9 mouse cellular contexts compared by ENCODE assay signal in genomic region chr11:97343175-97343574, GRCm38 (mm10). TPM values are rescaled to one million over a fixed set of nuclear protein-coding genes. Genes with fewer than 3 reads are reported as not detected.
DNase-seq lines count a peak whose midpoint lies in the region; ATAC-seq and TF ChIP-seq lines count a peak whose summit lies in the region.
"Had no signal": no experiment of that assay in that cellular context is flagged by ENCODE, and none has a peak within 500 bp of the region (broad histone marks: within the 10 kb centered on the region; RNA-seq: fewer than 3 reads in every experiment).

No protein-coding gene starts in this region.

- no peak overlapping the region for H3K4me3 ChIP-seq in lung, postnatal 0 days (ENCODE audit: low read depth, low read length)
- no peak overlapping the region for H3K4me3 ChIP-seq in intestine, embryonic 15.5 days (replicated peaks)
- peak overlapping the region; percentile 87 for H3K4me3 ChIP-seq in megakaryocyte, embryonic 14.5 days (replicated peaks)
- H3K4me3 ChIP-seq in forebrain, embryonic 16.5 days (replicated peaks; ENCODE audit: low read length): no peak overlapping the region
- H3K4me3 ChIP-seq: limb, embryonic 12.5 days had no signal

- no peak for TF ChIP-seq EP300 in lung, postnatal 0 days (IDR thresholded peaks at IDR 0.05)

- no peaks in the 10 kb centered on the region for H3K9me3 ChIP-seq in lung, postnatal 0 days (ENCODE audit: low read length)
- no peaks in the 10 kb centered on the region for H3K9me3 ChIP-seq in intestine, embryonic 15.5 days
- H3K9me3 ChIP-seq in megakaryocyte, embryonic 14.5 days: peaks cover under 1% of the 10 kb centered on the region; the same call in 1 of the 2 replicates
- no peaks in the 10 kb centered on the region for H3K9me3 ChIP-seq in forebrain, embryonic 16.5 days (ENCODE audit: control insufficient read depth, low read length)
- H3K9me3 ChIP-seq: limb, embryonic 12.5 days had no signal

- no peak overlapping the region for H3K27ac ChIP-seq in lung, postnatal 0 days (ENCODE audit: low read length)
- H3K27ac ChIP-seq in intestine, embryonic 15.5 days: no peak overlapping the region
- H3K27ac ChIP-seq in forebrain, embryonic 16.5 days (ENCODE audit: low read length): no peak overlapping the region
- H3K27ac ChIP-seq: limb, embryonic 12.5 days had no signal

- no peak for ATAC-seq in lung, postnatal 0 days
- ATAC-seq in intestine, embryonic 15.5 days: no peak
- ATAC-seq in forebrain, embryonic 16.5 days: no peak

- no peaks in the 10 kb centered on the region for H3K36me3 ChIP-seq in lung, postnatal 0 days (ENCODE audit: insufficient read depth, low read length)
- no peaks in the 10 kb centered on the region for H3K36me3 ChIP-seq in intestine, embryonic 15.5 days
- H3K36me3 ChIP-seq in megakaryocyte, embryonic 14.5 days (replicated peaks; ENCODE audit: low read length): no peaks in the 10 kb centered on the region
- no peaks in the 10 kb centered on the region for H3K36me3 ChIP-seq in forebrain, embryonic 16.5 days (ENCODE audit: control insufficient read depth, insufficient read depth)
- H3K36me3 ChIP-seq: limb, embryonic 12.5 days had no signal

- no peaks in the 10 kb centered on the region for H3K27me3 ChIP-seq in lung, postnatal 0 days (replicated peaks; ENCODE audit: insufficient read depth, low read length)
- H3K27me3 ChIP-seq in intestine, embryonic 15.5 days (replicated peaks): no peaks in the 10 kb centered on the region
- peaks cover 55% of the 10 kb centered on the region for H3K27me3 ChIP-seq in megakaryocyte, embryonic 14.5 days (replicated peaks)
- H3K27me3 ChIP-seq in forebrain, embryonic 16.5 days (replicated peaks; ENCODE audit: control insufficient read depth, insufficient read depth, low read length): no peaks in the 10 kb centered on the region

- H3K9ac ChIP-seq in lung, postnatal 0 days (replicated peaks; ENCODE audit: low read depth): no peak overlapping the region
- no peak overlapping the region for H3K9ac ChIP-seq in intestine, embryonic 15.5 days
- no peak overlapping the region for H3K9ac ChIP-seq in forebrain, embryonic 16.5 days (replicated peaks; ENCODE audit: low read depth, low read length)
- H3K9ac ChIP-seq: limb, embryonic 12.5 days had no signal

- no peak for TF ChIP-seq CTCF in lung, postnatal 0 days (IDR thresholded peaks at IDR 0.05)

- DNase-seq in lung, postnatal 0 days (ENCODE audit: low spot score): no peak
- no peak for DNase-seq in lung, postnatal 14 days
- no peak for DNase-seq in embryo, embryonic 10 days (ENCODE audit: low spot score)
- no peak for DNase-seq in frontal cortex, postnatal 10 days (ENCODE audit: low spot score in 2 of 2)
- no peak for DNase-seq in layer of hippocampus, postnatal 10 days (ENCODE audit: low spot score in 2 of 2)

- peak overlapping the region; percentile 46 for H3K4me2 ChIP-seq in lung, postnatal 0 days (replicated peaks; ENCODE audit: low read depth, low read length)
- H3K4me2 ChIP-seq in intestine, embryonic 15.5 days (replicated peaks): peak overlapping the region; percentile 43; the same call in 1 of the 2 replicates
- no peak overlapping the region for H3K4me2 ChIP-seq in forebrain, embryonic 16.5 days (ENCODE audit: low read length)

- 28% methylated on average over 6 of the region's 8 CpGs for WGBS in lung, postnatal 0 days
- WGBS in intestine, embryonic 15.5 days: 39% methylated on average over 6 of the region's 8 CpGs
- 40% methylated on average over 8 of the region's 8 CpGs for WGBS in forebrain, embryonic 16.5 days

- H3K4me1 ChIP-seq in lung, postnatal 0 days (ENCODE audit: insufficient read depth, low read depth, low read length): no peaks in the 10 kb centered on the region
- H3K4me1 ChIP-seq in intestine, embryonic 15.5 days (replicated peaks): peaks cover 15% of the 10 kb centered on the region
- peaks cover 24% of the 10 kb centered on the region for H3K4me1 ChIP-seq in megakaryocyte, embryonic 14.5 days
- peaks cover 10% of the 10 kb centered on the region for H3K4me1 ChIP-seq in forebrain, embryonic 16.5 days (replicated peaks; ENCODE audit: control insufficient read depth, insufficient read depth, low read length)

RNA-seq across cellular contexts. Expression of gene Gpr179, which starts 8.7 kb away (rescaled TPM):
- polyA plus RNA-seq in lung, postnatal 0 days (2015; fragmentation: Nextera tagmentation; extraction: Ambion mirVana): 0.23 and 0.24 TPM in 2 replicates
- polyA plus RNA-seq in intestine, embryonic 15.5 days (2015; fragmentation: Nextera tagmentation; extraction: Ambion mirVana): 0.10 and 0.20 TPM in 2 replicates
- polyA plus RNA-seq in megakaryocyte, embryonic 14.5 days (2012; ENCODE audit: insufficient read depth, low replicate concordance): 0.04 TPM in 1 of 2 replicates, not detected in the other
- under 1 TPM; 0.34 to 0.42 TPM for total RNA-seq in layer of hippocampus, postnatal 10 days (2021)
- 0.16 and 0.19 TPM in 2 replicates for polyA plus RNA-seq in forebrain, embryonic 16.5 days (2015; fragmentation: Nextera tagmentation; extraction: Ambion mirVana)

RNA-seq across cellular contexts. Expression of gene Socs7, which starts 19.2 kb away (rescaled TPM):
- 2.4 and 2.5 TPM in 2 replicates for polyA plus RNA-seq in lung, postnatal 0 days (2015; fragmentation: Nextera tagmentation; extraction: Ambion mirVana)
- polyA plus RNA-seq in intestine, embryonic 15.5 days (2015; fragmentation: Nextera tagmentation; extraction: Ambion mirVana): 2.6 and 3.5 TPM in 2 replicates
- polyA plus RNA-seq in megakaryocyte, embryonic 14.5 days (2012; ENCODE audit: insufficient read depth, low replicate concordance): 0.91 and 1.5 TPM in 2 replicates
- 10 to 100 TPM; 69.2 to 72.6 TPM for total RNA-seq in layer of hippocampus, postnatal 10 days (2021)
- polyA plus RNA-seq in forebrain, embryonic 16.5 days (2015; fragmentation: Nextera tagmentation; extraction: Ambion mirVana): 10.7 and 11.5 TPM in 2 replicates

RNA-seq across cellular contexts. Expression of gene Mrpl45, which starts 27.7 kb away (rescaled TPM):
- 19.2 and 22.4 TPM in 2 replicates for polyA plus RNA-seq in lung, postnatal 0 days (2015; fragmentation: Nextera tagmentation; extraction: Ambion mirVana)
- polyA plus RNA-seq in intestine, embryonic 15.5 days (2015; fragmentation: Nextera tagmentation; extraction: Ambion mirVana): 55.4 and 60.3 TPM in 2 replicates
- polyA plus RNA-seq in megakaryocyte, embryonic 14.5 days (2012; ENCODE audit: insufficient read depth, low replicate concordance): 4.6 and 6.9 TPM in 2 replicates
- total RNA-seq in layer of hippocampus, postnatal 10 days (2021): 10 to 100 TPM; 22.8 to 23.7 TPM
- 40.2 and 42.0 TPM in 2 replicates for polyA plus RNA-seq in forebrain, embryonic 16.5 days (2015; fragmentation: Nextera tagmentation; extraction: Ambion mirVana)
